Mouse (Mus musculus): ENCODE results near the gene Mael.

The Mael gene

GRCm38 (mm10) chr1:166209371-166209770, 29.2 kb downstream of the Mael start:
- no peak for DNase-seq (ENCODE audit: low read depth, low spot score)

- no peak for DNase-seq (ENCODE audit: low read depth, low spot score)
Measured at GRCm38 (mm10) chr1:166205159-166205558, 33.4 kb downstream of the Mael start.

- DNase-seq (ENCODE audit: low read depth, low spot score), result no peak
Measured at GRCm38 (mm10) chr1:166204171-166204570, 34.4 kb downstream of the Mael start.

- DNase-seq (ENCODE audit: low read depth, low spot score), result no peak
Measured at GRCm38 (mm10) chr1:166189821-166190220, 48.7 kb downstream of the Mael start.

GRCm38 (mm10) chr1:166185357-166185756, 53.2 kb downstream of the Mael start:
- no peak for DNase-seq (ENCODE audit: low read depth, low spot score)

GRCm38 (mm10) chr1:166184391-166185229, 53.9 kb downstream of the Mael start:
- no peak for DNase-seq (ENCODE audit: low read depth, low spot score)

GRCm38 (mm10) chr1:166182952-166183627, 55.5 kb downstream of the Mael start:
- DNase-seq (ENCODE audit: low read depth, low spot score), result no peak

GRCm38 (mm10) chr1:166181510-166181909, 57.0 kb downstream of the Mael start:
- DNase-seq (ENCODE audit: low read depth, low spot score), result no peak

GRCm38 (mm10) chr1:166173621-166174020, 64.9 kb downstream of the Mael start:
- no peak for DNase-seq (ENCODE audit: low read depth, low spot score)

- DNase-seq (ENCODE audit: low read depth, low spot score), result no peak
Measured at GRCm38 (mm10) chr1:166172992-166173391, 65.6 kb downstream of the Mael start.

- DNase-seq (ENCODE audit: low read depth, low spot score), result no peak
Measured at GRCm38 (mm10) chr1:166170852-166171251, 67.7 kb downstream of the Mael start.

GRCm38 (mm10) chr1:166169713-166170112, 68.8 kb downstream of the Mael start:
- no peak for DNase-seq (ENCODE audit: low read depth, low spot score)

- DNase-seq (ENCODE audit: low read depth, low spot score), result no peak
Measured at GRCm38 (mm10) chr1:166168017-166168416, 70.5 kb downstream of the Mael start.

- DNase-seq (ENCODE audit: low read depth, low spot score), result no peak
Measured at GRCm38 (mm10) chr1:166167405-166167804, 71.1 kb downstream of the Mael start.

GRCm38 (mm10) chr1:166165159-166165558, 73.4 kb downstream of the Mael start:
- DNase-seq (ENCODE audit: low read depth, low spot score), result no peak

GRCm38 (mm10) chr1:166164580-166164979, 74.0 kb downstream of the Mael start:
- no peak for DNase-seq (ENCODE audit: low read depth, low spot score)

- DNase-seq (ENCODE audit: low read depth, low spot score), result peak; percentile 48
Measured at GRCm38 (mm10) chr1:166160569-166161445, 77.7 kb downstream of the Mael start.

- no peak for DNase-seq (ENCODE audit: low read depth, low spot score)
Measured at GRCm38 (mm10) chr1:166160111-166160510, 78.4 kb downstream of the Mael start.

- no peak for DNase-seq (ENCODE audit: low read depth, low spot score)
Measured at GRCm38 (mm10) chr1:166158664-166159063, 79.9 kb downstream of the Mael start.

- DNase-seq (ENCODE audit: low read depth, low spot score), result no peak
Measured at GRCm38 (mm10) chr1:166157712-166158111, 80.8 kb downstream of the Mael start.

GRCm38 (mm10) chr1:166155113-166155494, 83.4 kb downstream of the Mael start:
- DNase-seq (ENCODE audit: low read depth, low spot score), result no peak
